Mouse (Mus musculus) heart, postnatal 0 days (tissue): Measurements from ENCODE around the gene Ndufb10. TPM values are rescaled to one million over a fixed set of nuclear protein-coding genes. Genes with fewer than 3 reads are reported as not detected.
A peak's percentile ranks its signal among the peaks of the same experiment; 100 is the strongest.

Experiments
- ATAC-seq: fragments of 200-750 bp; cut with Nextera tagmentation; 2 replicates; pipeline ENCODE4 v1.8.0; 2017; ENCODE audit warnings: low read depth, moderate number of reproducible peaks, moderate library complexity; ENCODE audit not compliant: insufficient read depth
- DNase-seq: peaks from one replicate; pipeline ENCODE4 v3.0.0-alpha.2; 2016; ENCODE audit warnings: low spot score
- H3K27ac ChIP-seq: fragments of 300-500 bp; sonication (generic); 2 replicates; pipeline ENCODE4 v1.5.1; 2014; ENCODE audit warnings: low read depth, mild to moderate bottlenecking
- H3K27me3 ChIP-seq: fragments of 300-500 bp; sonication (generic); 2 replicates; pipeline ENCODE4 v1.6.1; 2014; ENCODE audit warnings: low read length, mixed read lengths; ENCODE audit not compliant: control insufficient read depth, insufficient read depth
- H3K36me3 ChIP-seq: fragments of 300-500 bp; sonication (generic); replicated peaks from 2 replicates; pipeline ENCODE4 v1.6.1; 2014; ENCODE audit warnings: low read length, mixed read lengths; ENCODE audit not compliant: control insufficient read depth, insufficient read depth
- H3K4me1 ChIP-seq: fragments of 300-500 bp; sonication (generic); 2 replicates; pipeline ENCODE4 v1.6.1; 2014; ENCODE audit warnings: antibody characterized with exemption; ENCODE audit not compliant: control insufficient read depth, insufficient read depth
- H3K4me2 ChIP-seq: fragments of 300-500 bp; sonication (generic); 2 replicates; pipeline ENCODE4 v1.6.1; 2014; ENCODE audit warnings: low read depth, mild to moderate bottlenecking, low read length, moderate library complexity
- H3K4me3 ChIP-seq: fragments of 300-500 bp; sonication (generic); 2 replicates; pipeline ENCODE4 v1.5.1; 2014; ENCODE audit warnings: low read depth, low read length
- H3K9ac ChIP-seq: fragments of 300-500 bp; sonication (generic); replicated peaks from 2 replicates; pipeline ENCODE4 v1.6.1; 2014; ENCODE audit warnings: low read depth, low read length, mixed read lengths
- H3K9me3 ChIP-seq: fragments of 300-500 bp; sonication (generic); replicated peaks from 2 replicates; pipeline ENCODE4 v1.6.1; 2016; ENCODE audit warnings: low read length; ENCODE audit not compliant: control insufficient read depth
- CTCF ChIP-seq: IDR thresholded peaks from 2 replicates; pipeline ENCODE4 v1.5.1; 2016; ENCODE audit warnings: antibody characterized with exemption, control low read depth, low read depth
- EP300 ChIP-seq: IDR thresholded peaks from 2 replicates; pipeline ENCODE4 v1.6.1; 2016; ENCODE audit warnings: antibody characterized with exemption, low read depth
- WGBS: fragments of 180-500 bp; shearing (Covaris S2); extraction: QIAGEN DNeasy Blood & Tissue Kit; methylation state at CpG from one replicate; pipeline ENCODE4 v1.1.7; 2014; 5-methylcytosine and 5-hydroxymethylcytosine counted together
- polyA plus RNA-seq: library from polyadenylated mRNA; unstranded; fragments of >200 nt; fragmentation: Nextera tagmentation; extraction: Ambion mirVana; gene quantifications from 2 replicates; pipeline ENCODE4 v1.2.1, GENCODE M21; 2015
- total RNA-seq: library from RNA; depleted of rRNA; stranded (reverse); fragments of >200 nt; gene quantifications from 2 replicates; pipeline ENCODE4 v1.2.3, GENCODE M21; 2014; ENCODE audit warnings: low replicate concordance; rRNA removed

The Ndufb10 gene
- total RNA-seq (434 and 667 TPM in 2 replicates), polyA plus RNA-seq (1,293 and 1,354 TPM in 2 replicates)

DNA sequence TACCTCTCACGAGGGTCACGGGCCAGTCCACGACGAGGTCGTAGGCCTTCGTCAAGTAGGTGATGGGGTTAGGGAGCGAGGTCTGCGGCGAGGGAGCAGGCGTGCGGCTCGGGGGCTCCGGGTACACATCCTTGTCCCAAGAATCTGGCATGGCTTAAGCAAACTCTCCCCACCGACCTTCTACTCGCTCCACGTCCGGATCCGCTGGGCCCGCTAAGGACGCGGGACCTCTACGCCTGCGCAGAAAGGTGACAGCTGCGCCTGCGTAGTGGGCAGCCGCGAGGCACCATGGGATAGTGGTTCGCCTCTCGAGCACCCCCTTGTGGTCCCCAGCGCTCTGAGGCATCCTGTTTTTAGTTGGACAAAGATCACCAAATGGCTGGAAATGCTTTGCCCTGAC, at the start of gene Ndufb10:
Gene Ndufb10 (minus strand): TSS at position 295 of the 400 bp plus-strand sequence.
- Histone ChIP-seq H3K9me3 (no peaks in the 10 kb centered on the region), H3K9ac (peak within 1 kb of the TSS; percentile 93), H3K4me2 (peak within 1 kb of the TSS; percentile 76), H3K36me3 (peaks cover 16% of the 10 kb centered on the region), H3K4me1 (peaks cover 27% of the 10 kb centered on the region; the same call in 1 of the 2 replicates), H3K4me3 (peak within 1 kb of the TSS; percentile 91), H3K27me3 (no peaks in the 10 kb centered on the region), H3K27ac (peak within 1 kb of the TSS; percentile 95)
- DNase-seq (peak; percentile 93), ATAC-seq (peak; percentile 77)
- under 1% methylated on average over 30 of the region's 30 CpGs for WGBS
- TF ChIP-seq EP300: no peak
- peak; percentile 95 for TF ChIP-seq CTCF

GRCm38 (mm10) chr17:24773241-24773640, 49.0 kb upstream of the Ndufb10 start:
- DNase-seq: no peak
- H3K4me2 ChIP-seq: no peak overlapping the region
- no peak overlapping the region for H3K27ac ChIP-seq
- TF ChIP-seq EP300: no peak
- TF ChIP-seq CTCF: 0 out of 2 replicates have a peak, but pooled peaks have one; percentile 2
- no peak overlapping the region for H3K4me3 ChIP-seq
- no peaks in the 10 kb centered on the region for H3K4me1 ChIP-seq
- no peaks in the 10 kb centered on the region for H3K9me3 ChIP-seq
- no peak for ATAC-seq
- 77% methylated on average over 5 of the region's 5 CpGs for WGBS
- H3K36me3 ChIP-seq: no peaks in the 10 kb centered on the region
- H3K9ac ChIP-seq: no peak overlapping the region
- H3K27me3 ChIP-seq: 0 out of 2 replicates have a peak, but pooled peaks cover 6% of the 10 kb centered on the region

- Histone ChIP-seq H3K4me1 (no peaks in the 10 kb centered on the region), H3K27ac (no peak overlapping the region), H3K36me3 (no peaks in the 10 kb centered on the region), H3K4me3 (no peak overlapping the region), H3K9me3 (no peaks in the 10 kb centered on the region), H3K9ac (no peak overlapping the region), H3K4me2 (no peak overlapping the region), H3K27me3 (0 out of 2 replicates have a peak, but pooled peaks cover 6% of the 10 kb centered on the region)
- WGBS: 52% methylated on average over 3 of the region's 3 CpGs
- ATAC-seq (no peak), DNase-seq (no peak)
- no peak for TF ChIP-seq EP300
- no peak for TF ChIP-seq CTCF
These were observed 44.9 kb upstream of the Ndufb10 start for GRCm38 (mm10) chr17:24769146-24769545.

DNA sequence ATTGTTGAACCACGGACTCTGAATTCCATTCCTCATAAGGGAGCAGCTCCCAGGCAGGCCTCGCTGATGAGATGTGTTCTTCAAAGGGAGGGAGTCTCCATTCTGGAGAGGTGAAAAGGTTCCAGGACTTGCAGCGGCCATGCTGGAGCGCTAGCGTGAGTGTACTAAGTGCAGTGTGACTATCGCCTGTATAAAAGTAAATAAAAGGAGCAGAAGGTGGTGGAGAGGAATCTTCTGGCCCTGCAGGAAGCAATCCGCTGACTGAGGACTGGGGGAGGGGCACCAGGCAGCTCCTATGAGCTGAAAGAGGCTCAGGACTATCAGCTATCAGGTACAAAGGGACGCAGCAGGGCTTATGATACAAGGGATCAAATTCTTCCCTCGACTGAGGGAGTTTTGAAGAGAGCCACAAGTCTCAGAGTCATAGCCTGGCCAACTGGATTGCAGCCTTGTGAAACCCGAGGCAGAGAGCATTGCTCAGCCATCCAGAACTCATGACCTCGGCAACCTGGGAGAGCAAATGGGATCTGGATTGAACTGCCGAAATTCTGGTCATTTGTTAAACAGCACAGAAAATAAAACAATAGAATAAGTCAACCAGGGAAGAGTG, 42.1 kb upstream of the Ndufb10 start:
- 29% methylated on average over 12 of the region's 12 CpGs for WGBS
- H3K4me3 ChIP-seq: no peak overlapping the region
- 0 out of 2 replicates have a peak, but pooled peaks cover 6% of the 10 kb centered on the region for H3K27me3 ChIP-seq
- TF ChIP-seq CTCF: no peak
- TF ChIP-seq EP300: no peak
- no peak overlapping the region for H3K27ac ChIP-seq
- H3K9me3 ChIP-seq: no peaks in the 10 kb centered on the region
- no peak for DNase-seq
- no peak for ATAC-seq
- no peaks in the 10 kb centered on the region for H3K36me3 ChIP-seq
- H3K4me1 ChIP-seq: no peaks in the 10 kb centered on the region
- no peak overlapping the region for H3K4me2 ChIP-seq
- H3K9ac ChIP-seq: no peak overlapping the region

DNA sequence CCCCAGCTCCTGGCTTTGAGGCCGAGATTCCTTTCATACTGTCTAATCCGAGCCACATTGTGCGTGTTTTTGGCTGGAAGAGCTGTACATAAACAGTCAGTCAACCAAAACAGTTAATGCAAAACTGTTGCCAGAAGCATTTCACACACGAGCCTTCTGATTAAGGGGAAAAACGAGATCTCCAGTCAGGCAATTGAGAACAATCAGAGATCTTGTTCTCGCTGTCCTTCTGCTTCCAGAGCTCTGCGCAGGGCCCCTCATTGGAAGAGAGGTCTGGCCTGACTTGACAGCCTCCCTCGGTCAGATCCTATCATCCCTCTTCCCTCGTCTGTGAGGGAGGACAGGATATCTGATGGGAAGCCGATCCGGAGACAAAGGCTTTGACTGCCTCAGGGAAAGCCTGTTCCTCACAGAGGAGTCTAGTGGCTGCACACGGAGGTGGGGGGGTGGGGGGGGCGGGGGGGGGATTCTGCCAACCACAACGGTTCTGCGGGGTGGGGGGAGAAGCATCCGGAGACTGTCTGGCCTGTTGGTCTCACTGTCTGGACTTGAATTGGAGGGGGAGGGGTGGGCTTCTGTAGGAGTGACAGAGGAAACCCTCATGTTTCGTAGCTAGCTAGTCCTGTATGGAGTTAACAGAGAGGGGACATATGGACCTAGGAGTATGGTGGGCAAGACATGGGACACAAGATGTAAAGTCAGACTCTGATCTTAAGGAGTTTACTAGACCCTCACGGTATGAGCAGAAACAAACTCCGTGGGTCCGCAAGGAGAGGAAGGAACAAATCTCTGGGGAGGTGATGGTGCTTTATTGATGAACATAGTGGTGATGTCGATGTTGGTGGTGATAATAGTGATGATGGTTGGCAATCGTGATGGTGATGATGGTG, 41.0 kb upstream of the Ndufb10 start:
- H3K9ac ChIP-seq: no peak overlapping the region
- no peaks in the 10 kb centered on the region for H3K36me3 ChIP-seq
- no peak overlapping the region for H3K4me2 ChIP-seq
- ATAC-seq (no peak), DNase-seq (no peak)
- 39% methylated on average over 22 of the region's 22 CpGs for WGBS
- no peak overlapping the region for H3K4me3 ChIP-seq
- no peak overlapping the region for H3K27ac ChIP-seq
- no peaks in the 10 kb centered on the region for H3K4me1 ChIP-seq
- no peak for TF ChIP-seq EP300
- no peak for TF ChIP-seq CTCF
- no peaks in the 10 kb centered on the region for H3K9me3 ChIP-seq
- 0 out of 2 replicates have a peak, but pooled peaks cover 6% of the 10 kb centered on the region for H3K27me3 ChIP-seq
